Mouse (Mus musculus) forebrain, embryonic 13.5 days (tissue): ENCODE measurements around the gene Gzmf. TPM values are rescaled to one million over a fixed set of nuclear protein-coding genes. Genes with fewer than 3 reads are reported as not detected.
"Not testable (repeated sequence)": the region's sequence is repeated elsewhere in the genome, so short reads cannot be mapped to it uniquely, and the experiment has no call there.

Experiments
- ATAC-seq: fragments of 200-750 bp; cut with Nextera tagmentation; 2 replicates; pipeline ENCODE4 v1.8.0; 2017
- H3K27ac ChIP-seq: fragments of 300-500 bp; sonication (generic); 2 replicates; pipeline ENCODE4 v1.5.1; 2015; ENCODE audit warnings: inconsistent platforms, mild to moderate bottlenecking, moderate library complexity
- H3K27me3 ChIP-seq: fragments of 300-500 bp; sonication (generic); 2 replicates; pipeline ENCODE4 v1.6.1; 2015; ENCODE audit warnings: mild to moderate bottlenecking, inconsistent platforms
- H3K36me3 ChIP-seq: fragments of 300-500 bp; sonication (generic); 2 replicates; pipeline ENCODE4 v1.6.1; 2015; ENCODE audit warnings: mild to moderate bottlenecking, inconsistent platforms; ENCODE audit not compliant: poor library complexity, severe bottlenecking
- H3K4me1 ChIP-seq: fragments of 300-500 bp; sonication (generic); 2 replicates; pipeline ENCODE4 v1.6.1; 2015; ENCODE audit warnings: inconsistent platforms
- H3K4me2 ChIP-seq: fragments of 300-500 bp; sonication (generic); 2 replicates; pipeline ENCODE4 v1.6.1; 2015; ENCODE audit warnings: inconsistent platforms, mild to moderate bottlenecking, moderate library complexity
- H3K4me3 ChIP-seq: fragments of 300-500 bp; sonication (generic); 2 replicates; pipeline ENCODE4 v1.5.1; 2015; ENCODE audit warnings: mild to moderate bottlenecking, inconsistent platforms
- H3K9ac ChIP-seq: fragments of 300-500 bp; sonication (generic); 2 replicates; pipeline ENCODE4 v1.6.1; 2015; ENCODE audit warnings: mild to moderate bottlenecking, inconsistent platforms
- H3K9me3 ChIP-seq: fragments of 300-500 bp; sonication (generic); replicated peaks from 2 replicates; pipeline ENCODE4 v1.6.1; 2016; ENCODE audit warnings: inconsistent platforms
- WGBS: fragments of 180-500 bp; shearing (Covaris S2); methylation state at CpG from one replicate; pipeline ENCODE4 v1.1.7; 2015; 5-methylcytosine and 5-hydroxymethylcytosine counted together
- polyA plus RNA-seq: library from polyadenylated mRNA; unstranded; fragments of >200 nt; fragmentation: Nextera tagmentation; extraction: Ambion mirVana; gene quantifications from 2 replicates; pipeline ENCODE4 v1.2.1, GENCODE M21; 2015

Gene Gzmf
- not detected in 2 replicates for polyA plus RNA-seq

DNA sequence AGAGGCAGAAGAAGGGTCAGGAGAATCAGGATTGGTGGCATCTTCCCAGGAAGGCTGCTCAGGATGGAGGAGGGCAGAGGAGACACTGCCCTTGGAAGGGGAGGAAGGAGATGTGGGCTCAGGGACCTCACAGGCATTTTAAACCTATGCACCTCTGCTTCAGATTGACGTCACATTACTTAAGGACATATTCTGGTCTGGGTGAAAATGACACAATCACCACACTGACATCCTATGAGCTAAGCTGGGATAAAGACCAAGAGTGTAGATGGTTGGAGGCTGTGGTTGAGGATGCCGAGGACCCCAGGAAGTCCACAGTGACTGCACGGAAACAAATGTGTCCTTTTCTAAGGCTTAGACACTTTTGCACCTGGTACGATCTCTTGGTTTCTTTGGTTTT is at the start of gene Gzmf:
Gzmf (minus strand) TSS at position 101 of the 400 bp plus-strand sequence.
- Histone ChIP-seq H3K4me2 (no peak within 1 kb of the TSS), H3K9me3 (no peaks in the 10 kb centered on the region), H3K4me3 (no peak within 1 kb of the TSS), H3K9ac (no peak within 1 kb of the TSS), H3K27me3 (no peaks in the 10 kb centered on the region), H3K36me3 (no peaks in the 10 kb centered on the region), H3K27ac (no peak within 1 kb of the TSS), H3K4me1 (no peaks in the 10 kb centered on the region)
- ATAC-seq = no peak
- WGBS = 91% methylated on average over 4 of the region's 4 CpGs

DNA sequence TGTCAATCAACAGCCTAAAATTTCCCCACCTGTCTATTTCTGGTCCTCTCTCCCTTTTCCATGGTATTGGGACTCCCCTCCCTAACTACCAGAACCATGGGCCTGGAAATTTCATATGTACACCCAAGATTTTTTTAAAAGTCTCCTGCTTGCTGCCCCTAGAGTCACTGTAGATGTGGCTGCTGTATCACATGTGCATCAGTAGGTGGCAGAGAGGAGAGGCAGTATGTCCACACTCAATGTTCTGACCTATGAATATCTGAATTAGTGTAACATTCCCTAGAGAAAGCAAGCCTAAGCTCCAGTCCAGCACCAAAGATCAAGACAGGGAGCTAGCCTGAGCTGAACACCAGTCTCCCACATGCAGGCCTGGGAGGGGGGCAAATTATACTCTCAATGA is 29.2 kb upstream of the Gzmf start:
- Histone ChIP-seq H3K4me1 (no peaks in the 10 kb centered on the region), H3K27me3 (no peaks in the 10 kb centered on the region), H3K4me3 (no peak overlapping the region)

GRCm38 (mm10) chr14:56234556-56234955 is 23.3 kb upstream of the Gzmf start, which contains the start of gene Gzmc:
Gene Gzmc (minus strand): TSS chr14:56234656.
- 87% methylated on average over 2 of the region's 2 CpGs for WGBS
- Histone ChIP-seq H3K36me3 (no peaks in the 10 kb centered on the region), H3K27me3 (no peaks in the 10 kb centered on the region), H3K4me2 (no peak within 1 kb of the TSS), H3K4me1 (no peaks in the 10 kb centered on the region), H3K4me3 (no peak within 1 kb of the TSS), H3K9ac (no peak within 1 kb of the TSS), H3K9me3 (no peaks in the 10 kb centered on the region), H3K27ac (no peak within 1 kb of the TSS)
- no peak for ATAC-seq

More for the DNA sequence above, 29.2 kb upstream of the Gzmf start:
- ATAC-seq = no peak
- Histone ChIP-seq H3K27ac (no peak overlapping the region), H3K9me3 (no peaks in the 10 kb centered on the region), H3K36me3 (no peaks in the 10 kb centered on the region), H3K9ac (no peak overlapping the region), H3K4me2 (no peak overlapping the region)

GRCm38 (mm10) chr14:56205613-56206012 is 5.6 kb downstream of the Gzmf start:
- no peak overlapping the region for H3K9ac ChIP-seq
- no peak overlapping the region for H3K4me3 ChIP-seq
- WGBS = 75% methylated on average over 1 of the region's 1 CpGs
- H3K36me3 ChIP-seq = no peaks in the 10 kb centered on the region
- H3K9me3 ChIP-seq = no peaks in the 10 kb centered on the region
- no peak overlapping the region for H3K27ac ChIP-seq
- H3K4me2 ChIP-seq = no peak overlapping the region
- no peaks in the 10 kb centered on the region for H3K27me3 ChIP-seq
- no peak for ATAC-seq
- H3K4me1 ChIP-seq = no peaks in the 10 kb centered on the region

- not testable (repeated sequence) for H3K36me3 ChIP-seq, ATAC-seq, H3K9ac ChIP-seq, H3K4me3 ChIP-seq, H3K27ac ChIP-seq, H3K4me1 ChIP-seq, H3K4me2 ChIP-seq, H3K27me3 ChIP-seq, H3K9me3 ChIP-seq
- WGBS = 36% methylated on average over 5 of the region's 5 CpGs
Observed at GRCm38 (mm10) chr14:56205021-56205420, 6.2 kb downstream of the Gzmf start.

DNA sequence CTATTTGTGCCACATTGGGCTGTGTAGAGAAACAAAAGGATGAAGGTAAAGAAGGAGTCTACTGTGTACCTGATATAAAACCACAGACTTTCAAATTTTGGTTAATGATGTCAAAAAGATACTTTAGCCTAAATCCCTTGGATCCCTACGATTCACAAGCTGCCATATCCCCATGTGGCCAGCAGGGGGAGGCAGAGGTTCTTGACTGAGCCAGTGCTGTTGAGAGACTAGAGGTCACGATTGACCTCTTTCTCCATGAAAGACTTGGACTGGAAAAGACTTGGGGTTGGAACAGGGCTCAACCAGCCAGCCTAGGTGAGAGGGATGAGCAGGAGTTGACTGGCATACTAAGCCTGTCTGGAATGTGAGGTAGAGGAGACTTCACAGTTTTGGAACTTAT is 7.2 kb downstream of the Gzmf start:
- 7% methylated on average over 2 of the region's 2 CpGs for WGBS
- Histone ChIP-seq H3K4me1 (no peaks in the 10 kb centered on the region), H3K9me3 (no peaks in the 10 kb centered on the region), H3K36me3 (no peaks in the 10 kb centered on the region), H3K4me3 (no peak overlapping the region), H3K27me3 (no peaks in the 10 kb centered on the region), H3K9ac (no peak overlapping the region), H3K4me2 (no peak overlapping the region), H3K27ac (no peak overlapping the region)
- ATAC-seq = no peak

DNA sequence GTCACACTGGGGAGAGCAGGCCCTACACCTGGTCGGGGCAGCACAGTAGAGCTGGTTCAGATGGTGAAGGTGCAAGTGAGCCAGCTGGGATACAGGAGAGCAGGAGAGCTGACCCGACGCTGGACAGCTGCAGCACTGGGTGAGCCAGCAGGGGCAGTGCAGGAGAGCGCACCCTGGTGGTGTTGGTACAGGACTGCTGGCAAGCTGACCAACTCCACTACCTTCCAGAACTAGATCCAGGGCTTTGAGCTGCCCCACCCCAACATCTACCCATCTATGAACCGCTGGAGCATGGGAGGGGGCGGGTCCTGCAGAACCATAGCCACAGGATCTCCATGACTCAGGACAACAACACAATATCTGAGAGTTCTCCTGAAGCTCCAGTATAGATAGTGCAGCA is 24.3 kb downstream of the Gzmf start:
- no peak overlapping the region for H3K4me2 ChIP-seq
- H3K9ac ChIP-seq = no peak overlapping the region
- no peaks in the 10 kb centered on the region for H3K9me3 ChIP-seq
- 42% methylated on average over 6 of the region's 6 CpGs for WGBS
- H3K27me3 ChIP-seq = no peaks in the 10 kb centered on the region
- H3K4me1 ChIP-seq = no peaks in the 10 kb centered on the region
- no peak overlapping the region for H3K27ac ChIP-seq
- no peaks in the 10 kb centered on the region for H3K36me3 ChIP-seq
- no peak overlapping the region for H3K4me3 ChIP-seq
- no peak for ATAC-seq

DNA sequence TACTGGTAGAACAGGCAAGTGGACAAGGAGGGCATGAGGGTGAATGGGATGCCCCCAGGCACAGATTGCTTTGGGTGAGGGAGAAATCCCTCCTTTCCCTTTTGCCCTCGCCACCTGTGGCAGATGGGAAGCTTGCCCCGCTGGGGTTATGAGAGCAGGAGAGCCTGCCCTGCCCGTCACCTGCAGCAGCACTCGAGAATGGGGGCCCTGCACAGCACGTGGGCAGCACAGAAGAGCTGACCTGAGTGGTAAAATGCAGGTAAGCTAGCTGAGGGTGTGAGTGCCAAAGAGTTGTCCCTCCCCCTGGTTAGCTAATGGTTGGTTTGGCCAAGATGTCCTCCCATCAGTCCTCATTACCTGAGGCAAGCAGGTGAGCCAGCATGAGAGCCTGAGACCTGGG is 24.7 kb downstream of the Gzmf start:
- Histone ChIP-seq H3K36me3 (no peaks in the 10 kb centered on the region), H3K27ac (no peak overlapping the region), H3K4me3 (no peak overlapping the region), H3K4me2 (no peak overlapping the region), H3K27me3 (no peaks in the 10 kb centered on the region), H3K9me3 (no peaks in the 10 kb centered on the region), H3K9ac (no peak overlapping the region), H3K4me1 (no peaks in the 10 kb centered on the region)
- no peak for ATAC-seq
- 81% methylated on average over 5 of the region's 5 CpGs for WGBS

GRCm38 (mm10) chr14:56177651-56178050 is 33.6 kb downstream of the Gzmf start:
- not testable (repeated sequence) for H3K4me2 ChIP-seq, H3K9me3 ChIP-seq, ATAC-seq, H3K4me3 ChIP-seq, H3K36me3 ChIP-seq, H3K9ac ChIP-seq, H3K27ac ChIP-seq, H3K27me3 ChIP-seq, H3K4me1 ChIP-seq
- WGBS = 28% methylated on average over 8 of the region's 8 CpGs

GRCm38 (mm10) chr14:56174499-56174898 is 36.7 kb downstream of the Gzmf start, which contains the start of gene Gzmn:
Gene Gzmn (minus strand): TSS chr14:56174599.
- 89% methylated on average over 5 of the region's 5 CpGs for WGBS
- no peak within 1 kb of the TSS for H3K27ac ChIP-seq
- H3K9me3 ChIP-seq = no peaks in the 10 kb centered on the region
- no peak within 1 kb of the TSS for H3K4me2 ChIP-seq
- no peak for ATAC-seq
- no peak within 1 kb of the TSS for H3K4me3 ChIP-seq
- H3K9ac ChIP-seq = no peak within 1 kb of the TSS
- no peaks in the 10 kb centered on the region for H3K36me3 ChIP-seq
- H3K4me1 ChIP-seq = no peaks in the 10 kb centered on the region
- no peaks in the 10 kb centered on the region for H3K27me3 ChIP-seq

- H3K9ac ChIP-seq = no peak overlapping the region
- 94% methylated on average over 6 of the region's 6 CpGs for WGBS
- H3K4me1 ChIP-seq = no peaks in the 10 kb centered on the region
- no peak for ATAC-seq
- H3K27ac ChIP-seq = no peak overlapping the region
- H3K4me2 ChIP-seq = no peak overlapping the region
- H3K36me3 ChIP-seq = no peaks in the 10 kb centered on the region
- no peaks in the 10 kb centered on the region for H3K9me3 ChIP-seq
- no peak overlapping the region for H3K4me3 ChIP-seq
- no peaks in the 10 kb centered on the region for H3K27me3 ChIP-seq
Observed at GRCm38 (mm10) chr14:56173396-56173795, 37.8 kb downstream of the Gzmf start.

GRCm38 (mm10) chr14:56172744-56173143 is 38.5 kb downstream of the Gzmf start:
- Histone ChIP-seq H3K27me3 (no peaks in the 10 kb centered on the region), H3K36me3 (no peaks in the 10 kb centered on the region), H3K4me1 (no peaks in the 10 kb centered on the region), H3K27ac (no peak overlapping the region), H3K4me3 (no peak overlapping the region), H3K4me2 (no peak overlapping the region), H3K9ac (no peak overlapping the region), H3K9me3 (no peaks in the 10 kb centered on the region)
- 90% methylated on average over 5 of the region's 5 CpGs for WGBS
- no peak for ATAC-seq

DNA sequence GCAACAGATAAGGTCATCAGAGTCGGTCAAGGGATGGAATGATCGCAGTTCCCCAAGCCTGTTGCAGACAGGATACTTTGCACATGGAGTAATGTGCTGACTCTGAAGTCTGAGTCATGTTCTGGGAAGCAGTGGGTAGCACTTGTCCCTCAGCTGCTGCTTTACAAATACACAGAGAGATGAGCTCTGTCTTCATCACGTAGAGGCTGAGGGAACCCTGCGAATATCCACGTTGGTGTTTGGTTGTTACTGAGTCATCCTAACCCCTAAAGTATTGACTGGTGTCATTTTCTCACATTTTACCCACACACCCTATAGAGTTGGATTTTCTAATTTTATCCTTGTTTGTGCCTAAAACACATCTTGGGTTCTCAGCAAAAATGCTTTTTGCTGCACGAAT is 43.2 kb downstream of the Gzmf start:
- H3K9me3 ChIP-seq = no peaks in the 10 kb centered on the region
- no peak overlapping the region for H3K4me2 ChIP-seq
- no peak for ATAC-seq
- 89% methylated on average over 6 of the region's 6 CpGs for WGBS
- H3K4me1 ChIP-seq = no peaks in the 10 kb centered on the region
- H3K9ac ChIP-seq = no peak overlapping the region
- no peaks in the 10 kb centered on the region for H3K27me3 ChIP-seq
- H3K27ac ChIP-seq = no peak overlapping the region
- H3K36me3 ChIP-seq = no peaks in the 10 kb centered on the region
- no peak overlapping the region for H3K4me3 ChIP-seq
